Mouse (Mus musculus): Measurements from ENCODE around the gene Hoxd9. TPM values are rescaled to one million over a fixed set of nuclear protein-coding genes. Genes with fewer than 3 reads are reported as not detected.
A peak's percentile ranks its signal among the peaks of the same experiment; 100 is the strongest.

Gene Hoxd9
- polyA plus RNA-seq, 1 experiment from 2014 or later, result 0.11 TPM

GRCm38 (mm10) chr2:74657251-74658023 is 40.1 kb upstream of the Hoxd9 start:
- DNase-seq (ENCODE audit: low spot score) (peak; percentile 70), ATAC-seq (ENCODE audit: low FRiP score) (no peak)
- Histone ChIP-seq H3K4me3 (ENCODE audit: low read depth, low read length) (peak overlapping the region; percentile 28), H3K4me1 (replicated peaks; ENCODE audit: control insufficient read depth, insufficient read depth, low read length) (peaks cover 8% of the 10 kb centered on the region; the same call in 1 of the 2 replicates), H3K9ac (ENCODE audit: low read depth, low read length) (peak overlapping the region; percentile 31; the same call in 1 of the 2 replicates), H3K36me3 (ENCODE audit: control insufficient read depth, insufficient read depth, low read length) (no peaks in the 10 kb centered on the region), H3K4me2 (replicated peaks; ENCODE audit: low read depth, low read length) (no peak overlapping the region; the same call in 1 of the 2 replicates), H3K27ac (ENCODE audit: low read depth, low read length) (peak overlapping the region; percentile 58; the same call in 1 of the 2 replicates), H3K9me3 (ENCODE audit: control insufficient read depth, low read length) (no peaks in the 10 kb centered on the region), H3K27me3 (ENCODE audit: control insufficient read depth, insufficient read depth, low read length) (peaks cover 86% of the 10 kb centered on the region)
- WGBS, result 2% methylated on average over 62 of the region's 62 CpGs

- Histone ChIP-seq H3K9ac (ENCODE audit: low read depth, low read length) (peak overlapping the region; percentile 49), H3K4me2 (replicated peaks; ENCODE audit: low read depth, low read length) (no peak overlapping the region), H3K9me3 (ENCODE audit: control insufficient read depth, low read length) (no peaks in the 10 kb centered on the region), H3K27ac (ENCODE audit: low read depth, low read length) (peak overlapping the region; percentile 58), H3K27me3 (ENCODE audit: control insufficient read depth, insufficient read depth, low read length) (peaks cover 91% of the 10 kb centered on the region), H3K4me3 (ENCODE audit: low read depth, low read length) (peak overlapping the region; percentile 28), H3K36me3 (ENCODE audit: control insufficient read depth, insufficient read depth, low read length) (no peaks in the 10 kb centered on the region), H3K4me1 (replicated peaks; ENCODE audit: control insufficient read depth, insufficient read depth, low read length) (peaks cover 8% of the 10 kb centered on the region; the same call in 1 of the 2 replicates)
- ATAC-seq (ENCODE audit: low FRiP score) (no peak), DNase-seq (ENCODE audit: low spot score) (peak; percentile 70)
- 2% methylated on average over 15 of the region's 15 CpGs for WGBS
Observed at GRCm38 (mm10) chr2:74658024-74658666, 39.4 kb upstream of the Hoxd9 start.

GRCm38 (mm10) chr2:74658667-74659371 is 38.7 kb upstream of the Hoxd9 start:
- peak overlapping the region; percentile 49 for H3K9ac ChIP-seq (ENCODE audit: low read depth, low read length)
- WGBS, result under 1% methylated on average over 47 of the region's 47 CpGs
- H3K27ac ChIP-seq (ENCODE audit: low read depth, low read length), result peak overlapping the region; percentile 58
- H3K9me3 ChIP-seq (ENCODE audit: control insufficient read depth, low read length), result no peaks in the 10 kb centered on the region
- DNase-seq (ENCODE audit: low spot score) (peak; percentile 72), ATAC-seq (ENCODE audit: low FRiP score) (no peak)
- H3K4me1 ChIP-seq (replicated peaks; ENCODE audit: control insufficient read depth, insufficient read depth, low read length), result peaks cover 8% of the 10 kb centered on the region; the same call in 1 of the 2 replicates
- peak overlapping the region; percentile 28 for H3K4me3 ChIP-seq (ENCODE audit: low read depth, low read length)
- H3K27me3 ChIP-seq (ENCODE audit: control insufficient read depth, insufficient read depth, low read length), result peaks cover 95% of the 10 kb centered on the region
- H3K36me3 ChIP-seq (ENCODE audit: control insufficient read depth, insufficient read depth, low read length), result no peaks in the 10 kb centered on the region
- no peak overlapping the region for H3K4me2 ChIP-seq (replicated peaks; ENCODE audit: low read depth, low read length)

- peak within 1 kb of the TSS; percentile 58 for H3K27ac ChIP-seq (ENCODE audit: low read depth, low read length)
- DNase-seq (ENCODE audit: low spot score) (peak; percentile 72), ATAC-seq (ENCODE audit: low FRiP score) (no peak)
- H3K4me3 ChIP-seq (ENCODE audit: low read depth, low read length), result peak within 1 kb of the TSS; percentile 28
- H3K9me3 ChIP-seq (ENCODE audit: control insufficient read depth, low read length), result no peaks in the 10 kb centered on the region
- H3K36me3 ChIP-seq (ENCODE audit: control insufficient read depth, insufficient read depth, low read length), result no peaks in the 10 kb centered on the region
- H3K9ac ChIP-seq (ENCODE audit: low read depth, low read length), result peak within 1 kb of the TSS; percentile 49
- peaks cover 8% of the 10 kb centered on the region; the same call in 1 of the 2 replicates for H3K4me1 ChIP-seq (replicated peaks; ENCODE audit: control insufficient read depth, insufficient read depth, low read length)
- 2% methylated on average over 28 of the region's 28 CpGs for WGBS
- peaks cover 96% of the 10 kb centered on the region for H3K27me3 ChIP-seq (ENCODE audit: control insufficient read depth, insufficient read depth, low read length)
- H3K4me2 ChIP-seq (replicated peaks; ENCODE audit: low read depth, low read length), result 0 out of 2 replicates have a peak within 1 kb of the TSS, but pooled peaks have one; percentile 1
Observed at GRCm38 (mm10) chr2:74659507-74660005, 38.0 kb upstream of the Hoxd9 start, which contains the start of gene Evx2. Gene Evx2, minus strand, starts transcription at chr2:74659557.

- Histone ChIP-seq H3K27ac (ENCODE audit: low read depth, low read length) (no peak overlapping the region), H3K9me3 (ENCODE audit: control insufficient read depth, low read length) (no peaks in the 10 kb centered on the region), H3K36me3 (ENCODE audit: control insufficient read depth, insufficient read depth, low read length) (no peaks in the 10 kb centered on the region), H3K27me3 (ENCODE audit: control insufficient read depth, insufficient read depth, low read length) (peaks cover 95% of the 10 kb centered on the region), H3K4me3 (ENCODE audit: low read depth, low read length) (no peak overlapping the region), H3K9ac (ENCODE audit: low read depth, low read length) (no peak overlapping the region), H3K4me1 (replicated peaks; ENCODE audit: control insufficient read depth, insufficient read depth, low read length) (peaks cover 8% of the 10 kb centered on the region; the same call in 1 of the 2 replicates), H3K4me2 (replicated peaks; ENCODE audit: low read depth, low read length) (0 out of 2 replicates have a peak overlapping the region, but pooled peaks have one; percentile 1)
- ATAC-seq (ENCODE audit: low FRiP score) (no peak), DNase-seq (ENCODE audit: low spot score) (peak; percentile 58)
- WGBS, result 3% methylated on average over 30 of the region's 30 CpGs
Observed at GRCm38 (mm10) chr2:74660421-74661375, 36.8 kb upstream of the Hoxd9 start.

GRCm38 (mm10) chr2:74661685-74662084 is 35.8 kb upstream of the Hoxd9 start:
- ATAC-seq (ENCODE audit: low FRiP score) (peak; percentile 22; the same call in 1 of the 2 replicates), DNase-seq (ENCODE audit: low spot score) (peak; percentile 85)
- under 1% methylated on average over 14 of the region's 14 CpGs for WGBS
- no peaks in the 10 kb centered on the region for H3K36me3 ChIP-seq (ENCODE audit: control insufficient read depth, insufficient read depth, low read length)
- peaks cover 6% of the 10 kb centered on the region; the same call in 1 of the 2 replicates for H3K4me1 ChIP-seq (replicated peaks; ENCODE audit: control insufficient read depth, insufficient read depth, low read length)
- H3K4me2 ChIP-seq (replicated peaks; ENCODE audit: low read depth, low read length), result 0 out of 2 replicates have a peak overlapping the region, but pooled peaks have one; percentile 14
- no peaks in the 10 kb centered on the region for H3K9me3 ChIP-seq (ENCODE audit: control insufficient read depth, low read length)
- H3K27me3 ChIP-seq (ENCODE audit: control insufficient read depth, insufficient read depth, low read length), result peaks cover 94% of the 10 kb centered on the region
- no peak overlapping the region for H3K27ac ChIP-seq (ENCODE audit: low read depth, low read length)
- H3K9ac ChIP-seq (ENCODE audit: low read depth, low read length), result no peak overlapping the region
- no peak overlapping the region for H3K4me3 ChIP-seq (ENCODE audit: low read depth, low read length)

- 5% methylated on average over 18 of the region's 18 CpGs for WGBS
- Histone ChIP-seq H3K27me3 (ENCODE audit: control insufficient read depth, insufficient read depth, low read length) (peaks cover 96% of the 10 kb centered on the region), H3K4me2 (replicated peaks; ENCODE audit: low read depth, low read length) (no peak overlapping the region), H3K4me1 (replicated peaks; ENCODE audit: control insufficient read depth, insufficient read depth, low read length) (peaks cover 5% of the 10 kb centered on the region; the same call in 1 of the 2 replicates), H3K4me3 (ENCODE audit: low read depth, low read length) (no peak overlapping the region), H3K27ac (ENCODE audit: low read depth, low read length) (no peak overlapping the region), H3K9ac (ENCODE audit: low read depth, low read length) (no peak overlapping the region), H3K9me3 (ENCODE audit: control insufficient read depth, low read length) (no peaks in the 10 kb centered on the region), H3K36me3 (ENCODE audit: control insufficient read depth, insufficient read depth, low read length) (no peaks in the 10 kb centered on the region)
- DNase-seq (ENCODE audit: low spot score), result peak; percentile 77
- ATAC-seq (ENCODE audit: low FRiP score), result no peak
Observed at GRCm38 (mm10) chr2:74663291-74663925, 34.1 kb upstream of the Hoxd9 start.
